Mouse (Mus musculus) testis, adult 2 months (tissue): ENCODE results near the gene Gm3383.
"Not testable (repeated sequence)": the region's sequence is repeated elsewhere in the genome, so short reads cannot be mapped to it uniquely, and the experiment has no call there.

ENCODE experiments used
- CTCF ChIP-seq: fragments of 200-500 bp; IDR thresholded peaks from 2 replicates; pipeline ENCODE4 v1.5.1; 2012; ENCODE audit warnings: low read depth, mild to moderate bottlenecking, inconsistent platforms, low read length, moderate library complexity; ENCODE audit not compliant: control insufficient read depth, insufficient read depth, insufficient replicate concordance
- POLR2A ChIP-seq: fragments of 200-500 bp; IDR thresholded peaks from 2 replicates; pipeline ENCODE4 v1.6.1; 2012; ENCODE audit warnings: low read depth, mild to moderate bottlenecking, inconsistent platforms, low read length, moderate library complexity; ENCODE audit not compliant: control insufficient read depth

GRCm38 (mm10) chr14:5632928-5633327 is 174.9 kb downstream of the Gm3383 start, which contains the start of gene Gm8265:
- not testable (repeated sequence) for TF ChIP-seq CTCF, POLR2A
